Mouse (Mus musculus) frontal cortex, postnatal 14 days (tissue): ENCODE data around the gene Syt3.
A peak's percentile ranks its signal among the peaks of the same experiment; 100 is the strongest.

Experiments
- DNase-seq, 2 experiments: peaks; one replicate each; pipeline ENCODE4 v3.0.0; 2022; ENCODE audit warnings: low spot score in 2 of 2

The Syt3 gene

GRCm38 (mm10) chr7:44357531-44357930 lies 26.4 kb upstream of the Syt3 start:
- DNase-seq: no peak

GRCm38 (mm10) chr7:44358012-44358411 lies 25.9 kb upstream of the Syt3 start:
- no peak for DNase-seq

DNA sequence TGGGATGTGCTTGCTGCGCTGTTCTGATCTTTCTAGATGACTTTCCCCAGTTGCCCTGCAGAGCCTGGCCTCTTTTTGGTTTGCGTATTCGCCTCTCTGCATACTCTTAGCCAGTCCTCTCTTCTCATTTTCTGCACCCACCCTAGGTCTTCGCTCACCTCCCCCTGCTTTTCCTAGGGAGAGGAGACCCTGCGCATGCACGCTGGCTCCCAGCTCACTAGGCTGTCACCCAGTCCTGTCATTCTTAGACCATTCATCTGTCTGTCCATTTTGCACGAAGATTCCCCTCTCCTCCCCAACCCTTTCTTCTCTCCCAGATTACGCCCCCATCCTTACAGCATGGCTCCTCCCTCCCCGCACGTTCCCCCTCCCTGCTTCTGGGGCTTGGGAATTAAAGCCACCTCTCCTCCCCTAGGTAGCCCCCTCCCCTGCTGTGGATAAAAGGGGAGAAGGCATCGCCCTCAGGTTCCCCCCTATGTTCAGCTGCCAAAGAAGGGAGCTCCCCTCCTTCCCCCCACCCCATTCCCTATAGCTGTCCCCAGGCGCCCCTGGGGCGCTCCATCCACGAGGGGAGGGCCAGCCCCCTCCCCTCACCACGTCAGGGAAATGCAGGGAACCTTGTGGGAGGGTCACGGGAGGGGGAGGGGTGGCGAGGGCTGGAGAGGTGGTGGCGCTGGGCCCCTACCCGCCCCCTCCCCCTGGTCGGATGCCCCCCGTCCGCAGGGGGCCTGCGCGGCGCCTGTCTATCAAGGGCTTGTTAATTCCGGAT lies 24.8 kb upstream of the Syt3 start:
- no peak for DNase-seq

GRCm38 (mm10) chr7:44359908-44360672 lies 23.8 kb upstream of the Syt3 start:
- DNase-seq: peak; percentile 93 to 94

GRCm38 (mm10) chr7:44360792-44361301 lies 23.1 kb upstream of the Syt3 start:
- DNase-seq: peak in 1 of 2 experiments; percentile 43

GRCm38 (mm10) chr7:44372678-44373077 lies 11.2 kb upstream of the Syt3 start:
- DNase-seq: no peak

- no peak for DNase-seq
Observed at GRCm38 (mm10) chr7:44373460-44373859, 10.4 kb upstream of the Syt3 start.

DNA sequence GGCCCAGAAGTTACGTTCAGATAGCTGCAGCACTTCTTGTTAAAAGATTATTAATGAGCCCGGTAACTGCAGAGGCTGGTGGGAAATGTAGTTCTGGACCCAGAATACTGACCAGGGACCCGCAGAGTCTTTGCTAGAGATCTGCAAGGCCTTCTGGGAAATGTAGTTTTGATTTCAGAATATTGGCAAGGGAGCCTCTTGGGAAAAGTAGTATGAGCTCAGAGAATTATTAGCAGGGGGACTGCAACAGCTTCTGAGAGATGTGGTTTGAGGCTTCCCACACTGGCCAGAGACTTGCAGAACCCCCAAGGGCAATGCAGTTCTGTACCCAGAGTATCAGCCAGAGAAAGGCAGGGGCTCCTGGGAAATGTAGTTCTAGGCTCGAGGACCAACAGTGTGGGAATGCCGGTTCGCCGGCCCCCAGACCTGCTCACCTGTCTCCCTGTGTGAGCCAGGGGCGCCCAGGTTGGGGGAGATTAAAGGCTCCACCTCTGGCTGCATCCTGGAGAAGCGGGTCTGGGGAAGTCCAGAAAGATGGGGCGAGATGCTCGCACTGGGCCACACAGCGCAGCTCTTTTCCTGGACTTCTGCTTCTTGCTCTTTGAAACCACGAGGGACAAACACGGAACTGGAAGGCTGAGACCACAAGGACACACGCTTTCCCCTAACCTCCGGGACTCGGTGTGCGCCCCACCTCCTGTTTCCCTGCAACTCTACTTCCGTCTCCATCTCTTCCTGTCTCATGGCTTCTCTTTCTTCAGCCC lies 9.8 kb upstream of the Syt3 start:
- DNase-seq: peak; percentile 76 to 80

DNA sequence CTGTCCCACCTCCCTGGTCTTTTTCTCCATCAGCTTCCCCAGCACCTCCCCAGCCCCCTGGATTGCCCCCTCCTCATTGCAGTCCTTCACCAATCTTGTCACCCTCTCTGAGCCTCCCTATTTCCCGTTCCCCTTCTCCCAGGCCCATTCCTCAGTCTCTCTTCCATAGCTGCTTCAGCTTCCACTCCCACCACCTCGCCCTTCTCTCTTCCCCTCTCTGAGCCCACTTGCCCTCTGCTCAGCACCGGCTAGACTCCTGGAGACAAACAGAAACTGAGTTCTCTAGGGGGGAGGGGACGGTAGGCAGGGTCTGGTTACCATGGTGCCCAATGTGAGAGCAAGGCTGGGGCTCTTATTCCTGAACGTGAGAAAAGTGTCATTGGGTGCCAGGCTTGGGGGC lies 9.1 kb upstream of the Syt3 start:
- no peak for DNase-seq

GRCm38 (mm10) chr7:44375207-44375606 lies 8.7 kb upstream of the Syt3 start:
- no peak for DNase-seq

GRCm38 (mm10) chr7:44375793-44376192 lies 8.1 kb upstream of the Syt3 start:
- DNase-seq: no peak

- peak in 1 of 2 experiments; percentile 37 for DNase-seq
Observed at GRCm38 (mm10) chr7:44378290-44378689, 5.6 kb upstream of the Syt3 start.

GRCm38 (mm10) chr7:44382541-44382940 lies 1.4 kb upstream of the Syt3 start:
- DNase-seq: peak; percentile 74 to 83

DNA sequence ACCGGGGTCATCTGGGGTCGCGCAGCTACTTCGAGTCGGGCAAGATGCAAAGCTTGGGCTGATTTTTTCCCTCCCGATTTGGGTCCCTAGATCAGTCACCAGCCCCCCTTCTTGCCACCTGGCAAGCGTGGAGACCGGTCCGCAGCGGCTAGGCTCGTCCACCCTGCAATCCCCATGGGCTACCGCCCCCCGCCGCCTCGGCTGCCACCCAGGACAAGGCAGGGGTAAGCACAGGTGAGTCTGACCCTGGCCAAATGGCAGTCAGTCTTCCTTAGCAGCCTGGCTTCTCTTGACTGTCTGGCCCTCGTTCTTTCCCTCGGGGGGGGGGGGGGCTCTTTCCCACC lies 786 bp downstream of the Syt3 start:
- DNase-seq: no peak

- no peak for DNase-seq
Observed at GRCm38 (mm10) chr7:44385720-44386119, 1.8 kb downstream of the Syt3 start, which contains the start of gene 1700008O03Rik. Gene 1700008O03Rik (minus strand): TSS chr7:44385820.

GRCm38 (mm10) chr7:44391831-44392230 lies 7.9 kb downstream of the Syt3 start:
- DNase-seq: no peak

GRCm38 (mm10) chr7:44392341-44392740 lies 8.4 kb downstream of the Syt3 start:
- DNase-seq: no peak

DNA sequence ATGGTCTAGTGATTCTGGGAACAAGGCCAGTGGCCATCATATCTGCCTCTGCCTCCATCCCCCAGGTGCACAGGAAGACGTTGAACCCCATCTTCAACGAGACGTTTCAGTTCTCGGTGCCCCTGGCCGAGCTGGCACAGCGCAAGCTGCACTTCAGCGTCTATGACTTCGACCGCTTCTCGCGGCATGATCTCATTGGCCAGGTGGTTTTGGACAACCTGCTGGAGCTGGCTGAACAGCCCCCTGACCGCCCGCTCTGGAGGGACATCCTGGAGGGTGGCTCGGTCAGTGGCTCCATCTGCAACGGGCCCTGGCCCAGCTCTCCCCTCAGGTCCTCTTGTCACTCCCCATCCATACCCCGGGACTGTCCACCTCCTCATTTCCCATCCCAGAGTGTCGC lies 9.4 kb downstream of the Syt3 start:
- DNase-seq: no peak

GRCm38 (mm10) chr7:44398570-44398969 lies 14.7 kb downstream of the Syt3 start:
- DNase-seq: peak in 1 of 2 experiments; percentile 38

- DNase-seq: no peak
Observed at GRCm38 (mm10) chr7:44401673-44402072, 17.8 kb downstream of the Syt3 start.

DNA sequence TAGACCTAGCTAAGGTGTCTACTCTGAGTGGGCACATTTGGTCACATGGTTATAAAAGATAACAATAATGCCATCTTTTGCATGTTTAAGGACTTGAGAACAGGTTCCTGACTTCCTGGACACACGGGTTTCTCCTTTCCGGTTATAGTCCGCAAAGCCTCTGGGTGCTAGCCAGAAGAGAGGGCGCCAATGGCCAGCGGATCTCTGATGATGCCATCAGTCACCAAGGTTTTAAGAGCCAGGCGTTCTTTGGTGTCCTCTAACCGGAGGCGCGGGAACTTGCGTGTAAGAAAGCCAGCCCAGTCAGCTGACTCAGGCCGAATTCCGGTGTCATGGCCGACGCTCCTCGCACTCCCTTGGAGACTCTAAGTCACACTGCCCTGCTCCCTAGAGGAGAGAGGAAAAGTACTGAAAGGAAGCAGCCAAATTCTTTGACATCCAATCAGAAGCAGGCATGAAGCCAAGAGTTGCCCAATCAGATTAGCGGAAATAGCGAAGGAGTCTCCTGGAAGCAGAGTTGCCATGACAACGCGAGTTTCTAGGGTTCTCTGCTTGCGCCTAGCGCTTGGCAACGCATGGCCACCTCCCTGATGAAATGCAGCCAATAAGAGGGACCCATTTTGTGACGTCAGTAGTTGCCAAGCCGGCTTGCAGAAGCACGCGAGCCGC lies 21.6 kb downstream of the Syt3 start:
- DNase-seq: peak; percentile 91 to 95

- no peak for DNase-seq
Observed at GRCm38 (mm10) chr7:44406015-44406355, 22.1 kb downstream of the Syt3 start.
